Mouse (Mus musculus) midbrain, embryonic 13.5 days (tissue): ENCODE results near the gene Insig2. TPM values are rescaled to one million over a fixed set of nuclear protein-coding genes. Genes with fewer than 3 reads are reported as not detected.
A peak's percentile ranks its signal among the peaks of the same experiment; 100 is the strongest.

ENCODE experiments used
- ATAC-seq: fragments of 200-750 bp; cut with Nextera tagmentation; 2 replicates; pipeline ENCODE4 v1.8.0; 2017; ENCODE audit warnings: mild to moderate bottlenecking, moderate TSS enrichment, moderate library complexity
- H3K27ac ChIP-seq: fragments of 300-500 bp; sonication (generic); 2 replicates; pipeline ENCODE4 v1.5.1; 2015; ENCODE audit warnings: inconsistent platforms, mild to moderate bottlenecking, moderate library complexity
- H3K27me3 ChIP-seq: fragments of 300-500 bp; sonication (generic); 2 replicates; pipeline ENCODE4 v1.6.1; 2015; ENCODE audit warnings: mild to moderate bottlenecking, inconsistent platforms
- H3K36me3 ChIP-seq: fragments of 300-500 bp; sonication (generic); 2 replicates; pipeline ENCODE4 v1.6.1; 2015; ENCODE audit warnings: mild to moderate bottlenecking, inconsistent platforms
- H3K4me1 ChIP-seq: fragments of 300-500 bp; sonication (generic); replicated peaks from 2 replicates; pipeline ENCODE4 v1.6.1; 2015; ENCODE audit warnings: inconsistent platforms
- H3K4me2 ChIP-seq: fragments of 300-500 bp; sonication (generic); replicated peaks from 2 replicates; pipeline ENCODE4 v1.6.1; 2015; ENCODE audit warnings: moderate library complexity, mild to moderate bottlenecking, inconsistent platforms
- H3K4me3 ChIP-seq: fragments of 300-500 bp; sonication (generic); replicated peaks from 2 replicates; pipeline ENCODE4 v1.5.1; 2015; ENCODE audit warnings: mild to moderate bottlenecking, inconsistent platforms
- H3K9ac ChIP-seq: fragments of 300-500 bp; sonication (generic); replicated peaks from 2 replicates; pipeline ENCODE4 v1.6.1; 2015; ENCODE audit warnings: mild to moderate bottlenecking, inconsistent platforms
- H3K9me3 ChIP-seq: fragments of 300-500 bp; sonication (generic); 2 replicates; pipeline ENCODE4 v1.6.1; 2016; ENCODE audit warnings: mild to moderate bottlenecking, inconsistent platforms
- WGBS: fragments of 180-500 bp; shearing (Covaris S2); methylation state at CpG from one replicate; pipeline ENCODE4 v1.1.7; 2015; 5-methylcytosine and 5-hydroxymethylcytosine counted together
- polyA plus RNA-seq: library from polyadenylated mRNA; unstranded; fragments of >200 nt; fragmentation: Nextera tagmentation; extraction: Ambion mirVana; gene quantifications from 2 replicates; pipeline ENCODE4 v1.2.1, GENCODE M21; 2015

Insig2 gene
- polyA plus RNA-seq, 1 experiment from 2014 or later, result 47.7 TPM

GRCm38 (mm10) chr1:121260171-121260741 lies 72.1 kb downstream of the Insig2 start:
- H3K9ac ChIP-seq, result no peak overlapping the region
- no peak overlapping the region for H3K27ac ChIP-seq
- ATAC-seq, result peak; percentile 43; the same call in 1 of the 2 replicates
- no peaks in the 10 kb centered on the region for H3K36me3 ChIP-seq
- H3K9me3 ChIP-seq, result no peaks in the 10 kb centered on the region
- no peaks in the 10 kb centered on the region for H3K4me1 ChIP-seq
- WGBS, result 57% methylated on average over 9 of the region's 9 CpGs
- no peaks in the 10 kb centered on the region for H3K27me3 ChIP-seq
- H3K4me2 ChIP-seq, result no peak overlapping the region
- no peak overlapping the region for H3K4me3 ChIP-seq

Other genes with a start within 250 kb of the Insig2 start
- gene Ccdc93, start 98.5 kb upstream of the Insig2 start, polyA plus RNA-seq, result 11.4 and 12.2 TPM in 2 replicates
- 0.30 and 0.42 TPM in 2 replicates for gene Htr5b, start 195.9 kb upstream of the Insig2 start, polyA plus RNA-seq
- gene Ddx18, start 235.4 kb upstream of the Insig2 start, polyA plus RNA-seq, result 49.1 and 49.5 TPM in 2 replicates